Mouse (Mus musculus) spleen, adult 2 months (tissue): Measurements from ENCODE around the gene Dlgap4.

ENCODE experiments used
- CTCF ChIP-seq: fragments of 200-500 bp; IDR thresholded peaks from 2 replicates; pipeline ENCODE4 v1.5.1; 2011; ENCODE audit warnings: mild to moderate bottlenecking, inconsistent platforms; ENCODE audit not compliant: insufficient read depth, insufficient read length, insufficient replicate concordance; ENCODE audit errors: extremely low read depth
- POLR2A ChIP-seq: fragments of 200-500 bp; IDR thresholded peaks from 2 replicates; pipeline ENCODE4 v1.6.1; 2011; ENCODE audit warnings: low read depth, low read length, inconsistent platforms

DNA sequence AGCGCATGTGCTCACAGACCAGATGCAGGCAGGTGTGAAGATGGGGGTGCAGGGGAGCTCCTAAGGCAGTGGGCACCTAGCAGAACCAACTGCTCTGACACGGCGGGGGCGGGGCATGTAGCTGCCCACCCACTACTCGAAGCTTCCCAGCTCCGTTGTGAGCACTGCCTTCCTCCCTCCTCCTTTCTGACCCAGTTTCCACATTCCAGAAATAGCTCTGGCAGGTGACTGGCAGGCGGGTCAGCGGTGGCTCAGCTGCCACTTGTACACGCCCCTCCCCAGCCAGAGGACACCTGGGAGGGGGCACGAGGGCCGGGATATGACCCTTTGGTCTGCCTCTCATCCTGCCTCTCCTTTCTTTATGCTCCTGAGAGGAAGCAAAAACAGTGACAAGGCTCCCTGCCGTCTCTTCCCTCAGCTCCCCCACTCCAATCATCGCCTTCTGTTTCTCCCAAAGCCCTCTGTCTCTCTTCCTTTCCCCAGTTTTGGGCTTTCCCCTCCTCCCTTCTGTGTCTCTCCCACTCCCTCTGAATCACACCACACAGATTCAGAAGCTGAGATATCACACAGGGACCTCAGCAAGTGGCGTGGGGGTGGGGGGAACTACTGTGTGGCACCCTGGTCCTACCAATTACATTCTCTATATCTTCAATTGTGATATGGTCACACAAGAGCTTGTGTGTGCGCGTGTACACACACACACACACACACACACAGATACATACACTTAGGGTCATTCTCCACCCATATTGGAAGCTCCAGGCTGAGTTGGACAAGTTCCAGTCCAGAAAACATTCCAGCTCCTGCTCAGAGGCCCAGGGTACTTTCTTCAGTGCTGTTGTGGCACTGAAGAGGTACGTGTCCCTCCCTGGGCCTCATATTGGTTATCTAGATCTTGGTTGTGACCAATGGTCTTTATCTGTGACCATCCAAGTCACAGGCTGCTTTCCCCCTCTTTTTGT is 104.1 kb downstream of the Dlgap4 start:
- TF ChIP-seq CTCF (no peak), POLR2A (no peak)
